Mouse (Mus musculus) T-helper 17 cell (primary cell): ENCODE results near the gene Cd59b.

Experiments
- in situ Hi-C, 2 experiments: fragments of 300-600 bp; cut with MboI, MseI; formaldehyde crosslinking; loops; 1 replicate in 1 of 2; 2 replicates in 1 of 2; pipeline ENCODE4 v1.15.1; 2025; ENCODE audit warnings: high pct_unique_total_duplicates in 2 of 2

The Cd59b gene

GRCm38 (mm10) chr2:104113563-104113962 lies 43.9 kb downstream of the Cd59b start:
- in situ Hi-C loops, result loop anchor here in 1 of 2 experiments (10.0 kb wide), 1 partner anchor 669 kb away; no protein-coding TSS in a partner anchor

- in situ Hi-C loops, result loop anchor here in 1 of 2 experiments (10.0 kb wide), 1 partner anchor 670 kb away; no protein-coding TSS in a partner anchor
These were observed 45.2 kb downstream of the Cd59b start for GRCm38 (mm10) chr2:104114898-104115297.

- in situ Hi-C loops, result loop anchor here in 1 of 2 experiments (10.0 kb wide), 1 partner anchor 672 kb away; no protein-coding TSS in a partner anchor
These were observed 47.5 kb downstream of the Cd59b start for GRCm38 (mm10) chr2:104117173-104117572.

GRCm38 (mm10) chr2:104119097-104119496 lies 49.4 kb downstream of the Cd59b start:
- in situ Hi-C loops, result loop anchor here in 1 of 2 experiments (10.0 kb wide), 1 partner anchor 674 kb away; no protein-coding TSS in a partner anchor

- in situ Hi-C loops, result no loop called here
These were observed 50.7 kb downstream of the Cd59b start for GRCm38 (mm10) chr2:104120312-104120711.

- in situ Hi-C loops, result no loop called here
These were observed 52.2 kb downstream of the Cd59b start for GRCm38 (mm10) chr2:104121681-104122504.

- in situ Hi-C loops, result no loop called here
These were observed 53.1 kb downstream of the Cd59b start, which contains the start of gene A930018P22Rik for GRCm38 (mm10) chr2:104122505-104123378. A930018P22Rik (plus strand) TSS chr2:104122769.

GRCm38 (mm10) chr2:104123540-104123939 lies 53.9 kb downstream of the Cd59b start:
- in situ Hi-C loops, result no loop called here

GRCm38 (mm10) chr2:104124071-104124470 lies 54.4 kb downstream of the Cd59b start:
- in situ Hi-C loops, result no loop called here

- in situ Hi-C loops, result loop anchor here in 1 of 2 experiments (5.0 kb wide), 1 partner anchor 458 kb away; no protein-coding TSS in a partner anchor
These were observed 59.3 kb downstream of the Cd59b start for GRCm38 (mm10) chr2:104128803-104129531.

- in situ Hi-C loops, result loop anchor here in 1 of 2 experiments (5.0 kb wide), 1 partner anchor 282 kb away; the partner anchor contains the start of gene D430041D05Rik
These were observed 60.5 kb downstream of the Cd59b start for GRCm38 (mm10) chr2:104130165-104130564.

- in situ Hi-C loops, result loop anchor here in 1 of 2 experiments (5.0 kb wide), 1 partner anchor 281 kb away; the partner anchor contains the start of gene D430041D05Rik
These were observed 61.3 kb downstream of the Cd59b start for GRCm38 (mm10) chr2:104130969-104131368.

- in situ Hi-C loops, result loop anchor here in 1 of 2 experiments (5.0 kb wide), 1 partner anchor 280 kb away; the partner anchor contains the start of gene D430041D05Rik
These were observed 62.7 kb downstream of the Cd59b start for GRCm38 (mm10) chr2:104132266-104132859.

GRCm38 (mm10) chr2:104133042-104133810 lies 63.6 kb downstream of the Cd59b start:
- in situ Hi-C loops, result loop anchor here in 1 of 2 experiments (5.0 kb wide), 1 partner anchor 279 kb away; the partner anchor contains the start of gene D430041D05Rik

GRCm38 (mm10) chr2:104134150-104135056 lies 64.8 kb downstream of the Cd59b start:
- in situ Hi-C loops, result loop anchor here (5.0 kb wide), 2 partner anchors 278 to 443 kb away; partner anchors contain the start of gene D430041D05Rik (in 1 of the 2)

- in situ Hi-C loops, result loop anchor here in 1 of 2 experiments (5.0 kb wide), 1 partner anchor 441 kb away; no protein-coding TSS in a partner anchor
These were observed 66.3 kb downstream of the Cd59b start for GRCm38 (mm10) chr2:104135920-104136319.
